Mouse (Mus musculus) liver, adult 2 months (tissue): ENCODE measurements around the gene Nbl1. TPM values are rescaled to one million over a fixed set of nuclear protein-coding genes. Genes with fewer than 3 reads are reported as not detected.
A peak's percentile ranks its signal among the peaks of the same experiment; 100 is the strongest.

Experiments used
- DNase-seq: peaks from one replicate; pipeline ENCODE4 v3.0.0-alpha.2; 2011; ENCODE audit warnings: low read depth, low spot score; ENCODE audit errors: extremely low read depth
- H3K27ac ChIP-seq: fragments of 200-500 bp; replicated peaks from 2 replicates; pipeline ENCODE4 v1.5.1; 2012; ENCODE audit warnings: low read depth, mild to moderate bottlenecking, control low read depth, inconsistent platforms, low read length; ENCODE audit not compliant: insufficient read depth
- H3K27me3 ChIP-seq: fragments of 200-500 bp; 2 replicates; pipeline ENCODE4 v1.6.1; 2012; ENCODE audit warnings: mild to moderate bottlenecking, moderate library complexity, low read length, inconsistent platforms; ENCODE audit not compliant: control insufficient read depth, insufficient read depth
- H3K36me3 ChIP-seq: fragments of 200-500 bp; 2 replicates; pipeline ENCODE4 v1.6.1; 2012; ENCODE audit warnings: low read length, inconsistent platforms; ENCODE audit not compliant: control insufficient read depth, insufficient read depth
- H3K4me1 ChIP-seq: fragments of 200-500 bp; 2 replicates; pipeline ENCODE4 v1.6.1; 2011; ENCODE audit warnings: low read length; ENCODE audit not compliant: control insufficient read depth, insufficient read depth
- H3K4me3 ChIP-seq: fragments of 200-500 bp; 2 replicates; pipeline ENCODE4 v1.5.1; 2011; ENCODE audit warnings: low read depth, mild to moderate bottlenecking, control low read depth, low read length, moderate library complexity; ENCODE audit not compliant: insufficient read depth
- H3K79me2 ChIP-seq: fragments of 200-500 bp; 2 replicates; pipeline ENCODE4 v1.6.1; 2012; ENCODE audit warnings: inconsistent platforms, mild to moderate bottlenecking, low read length, moderate library complexity; ENCODE audit not compliant: control insufficient read depth, insufficient read depth
- H3K9ac ChIP-seq: fragments of 200-500 bp; 2 replicates; pipeline ENCODE4 v1.6.1; 2012; ENCODE audit warnings: low read depth, mild to moderate bottlenecking, control low read depth, inconsistent platforms, low read length
- CTCF ChIP-seq: fragments of 200-500 bp; IDR thresholded peaks from 2 replicates; pipeline ENCODE4 v1.5.1; 2011; ENCODE audit warnings: low read depth, low read length, control low read depth
- POLR2A ChIP-seq: fragments of 200-500 bp; IDR thresholded peaks from 2 replicates; pipeline ENCODE4 v1.6.1; 2011; ENCODE audit warnings: low read length, control low read depth; ENCODE audit not compliant: insufficient read depth; ENCODE audit errors: extremely low read depth
- WGBS: fragments of 180-500 bp; shearing (Covaris S2); methylation state at CpG from one replicate; pipeline ENCODE4 v1.1.7; 2018; 5-methylcytosine and 5-hydroxymethylcytosine counted together
- polyA plus RNA-seq: library from polyadenylated mRNA; depleted of rRNA; stranded (reverse); fragments of >200 nt; gene quantifications from 2 replicates; pipeline ENCODE4 v1.2.3, GENCODE M21; 2012
- total RNA-seq: library from RNA; depleted of rRNA; stranded (reverse); fragments of >200 nt; gene quantifications from 2 replicates; pipeline ENCODE4 v1.2.3, GENCODE M21; 2014

Gene Nbl1
- total and polyA plus RNA-seq, 2 experiments = 0.37 to 1.1 TPM

GRCm38 (mm10) chr4:139080259-139080658 lies 12.5 kb downstream of the Nbl1 start:
- TF ChIP-seq POLR2A (no peak), CTCF (no peak)
- 96% methylated on average over 7 of the region's 7 CpGs for WGBS
- no peaks in the 10 kb centered on the region for H3K4me1 ChIP-seq
- H3K79me2 ChIP-seq = no peaks in the 10 kb centered on the region
- no peak overlapping the region for H3K9ac ChIP-seq
- DNase-seq = no peak
- no peak overlapping the region for H3K27ac ChIP-seq
- H3K27me3 ChIP-seq = peaks cover 8% of the 10 kb centered on the region; the same call in 1 of the 2 replicates
- no peak overlapping the region for H3K4me3 ChIP-seq
- no peaks in the 10 kb centered on the region for H3K36me3 ChIP-seq

- Histone ChIP-seq H3K27me3 (peaks cover 13% of the 10 kb centered on the region), H3K36me3 (no peaks in the 10 kb centered on the region), H3K4me1 (no peaks in the 10 kb centered on the region), H3K4me3 (no peak overlapping the region), H3K27ac (no peak overlapping the region), H3K9ac (no peak overlapping the region), H3K79me2 (no peaks in the 10 kb centered on the region)
- no peak for DNase-seq
- 87% methylated on average over 11 of the region's 11 CpGs for WGBS
- TF ChIP-seq CTCF (no peak), POLR2A (no peak)
These were observed 13.4 kb downstream of the Nbl1 start for GRCm38 (mm10) chr4:139079439-139079838.

- no peak overlapping the region for H3K9ac ChIP-seq
- H3K79me2 ChIP-seq = no peaks in the 10 kb centered on the region
- no peaks in the 10 kb centered on the region for H3K36me3 ChIP-seq
- H3K27ac ChIP-seq = no peak overlapping the region
- H3K27me3 ChIP-seq = peaks cover 18% of the 10 kb centered on the region
- no peaks in the 10 kb centered on the region for H3K4me1 ChIP-seq
- peak; percentile 19 for DNase-seq
- no peak overlapping the region for H3K4me3 ChIP-seq
- 24% methylated on average over 4 of the region's 4 CpGs for WGBS
- TF ChIP-seq CTCF = no peak
- no peak for TF ChIP-seq POLR2A
These were observed 14.1 kb downstream of the Nbl1 start for GRCm38 (mm10) chr4:139078726-139079125.

DNA sequence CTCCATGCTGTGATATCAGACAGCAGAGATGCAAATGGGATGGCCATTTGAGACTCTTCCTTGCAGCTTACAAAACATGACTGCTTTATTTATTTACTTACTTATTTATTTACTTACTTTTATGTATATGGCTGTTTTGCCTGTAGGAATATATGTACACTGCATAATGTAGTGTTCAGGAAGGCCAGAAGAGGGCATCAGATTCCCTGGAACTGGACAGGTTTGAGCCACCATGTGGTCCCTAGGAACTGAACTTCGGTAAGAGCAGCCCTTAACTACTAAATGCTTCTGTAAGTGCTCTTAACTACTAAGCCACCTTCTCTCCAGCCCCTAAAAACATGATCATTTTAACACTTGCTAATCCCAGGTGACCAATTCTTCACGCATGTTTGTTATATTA lies 14.5 kb downstream of the Nbl1 start:
- TF ChIP-seq CTCF (peak; percentile 39), POLR2A (no peak)
- no peak overlapping the region for H3K4me3 ChIP-seq
- peaks cover 18% of the 10 kb centered on the region for H3K27me3 ChIP-seq
- no peak overlapping the region for H3K9ac ChIP-seq
- no peaks in the 10 kb centered on the region for H3K4me1 ChIP-seq
- H3K79me2 ChIP-seq = no peaks in the 10 kb centered on the region
- WGBS = 50% methylated on average over 2 of the region's 2 CpGs
- H3K36me3 ChIP-seq = no peaks in the 10 kb centered on the region
- H3K27ac ChIP-seq = no peak overlapping the region
- peak; percentile 42 for DNase-seq

- Histone ChIP-seq H3K4me3 (no peak overlapping the region), H3K36me3 (no peaks in the 10 kb centered on the region), H3K27me3 (peaks cover 18% of the 10 kb centered on the region), H3K27ac (no peak overlapping the region), H3K9ac (no peak overlapping the region), H3K4me1 (no peaks in the 10 kb centered on the region), H3K79me2 (no peaks in the 10 kb centered on the region)
- DNase-seq = peak; percentile 15
- WGBS = 19% methylated on average over 5 of the region's 5 CpGs
- TF ChIP-seq POLR2A (no peak), CTCF (peak; percentile 44)
These were observed 16.9 kb downstream of the Nbl1 start for GRCm38 (mm10) chr4:139075915-139076314.

GRCm38 (mm10) chr4:139075041-139075711 lies 17.6 kb downstream of the Nbl1 start, which contains the start of gene Htr6:
Gene Htr6, minus strand, starts transcription at chr4:139075570.
- peaks cover 18% of the 10 kb centered on the region for H3K27me3 ChIP-seq
- DNase-seq = no peak
- H3K9ac ChIP-seq = no peak within 1 kb of the TSS

More at GRCm38 (mm10) chr4:139075041-139075711, 17.6 kb downstream of the Nbl1 start, which contains the start of gene Htr6:
- TF ChIP-seq CTCF = no peak
- no peak for TF ChIP-seq POLR2A
- Histone ChIP-seq H3K27ac (no peak within 1 kb of the TSS), H3K36me3 (no peaks in the 10 kb centered on the region), H3K4me3 (no peak within 1 kb of the TSS; the same call in 1 of the 2 replicates), H3K79me2 (no peaks in the 10 kb centered on the region), H3K4me1 (no peaks in the 10 kb centered on the region)
- WGBS = 2% methylated on average over 76 of the region's 77 CpGs
